Mouse (Mus musculus) hindbrain, embryonic 13.5 days (tissue): ENCODE results near the gene Pdpn. TPM values are rescaled to one million over a fixed set of nuclear protein-coding genes. Genes with fewer than 3 reads are reported as not detected.

Experiments
- ATAC-seq: fragments of 200-750 bp; cut with Nextera tagmentation; 2 replicates; pipeline ENCODE4 v1.8.0; 2017; ENCODE audit warnings: moderate TSS enrichment; ENCODE audit not compliant: low FRiP score
- H3K27ac ChIP-seq: fragments of 300-500 bp; sonication (generic); 2 replicates; pipeline ENCODE4 v1.5.1; 2015; ENCODE audit warnings: inconsistent platforms, mild to moderate bottlenecking, moderate library complexity
- H3K27me3 ChIP-seq: fragments of 300-500 bp; sonication (generic); 2 replicates; pipeline ENCODE4 v1.6.1; 2015; ENCODE audit warnings: mild to moderate bottlenecking, inconsistent platforms
- H3K36me3 ChIP-seq: fragments of 300-500 bp; sonication (generic); 2 replicates; pipeline ENCODE4 v1.6.1; 2015; ENCODE audit warnings: mild to moderate bottlenecking, inconsistent platforms
- H3K4me1 ChIP-seq: fragments of 300-500 bp; sonication (generic); replicated peaks from 2 replicates; pipeline ENCODE4 v1.6.1; 2015; ENCODE audit warnings: inconsistent platforms
- H3K4me2 ChIP-seq: fragments of 300-500 bp; sonication (generic); 2 replicates; pipeline ENCODE4 v1.6.1; 2015; ENCODE audit warnings: inconsistent platforms, mild to moderate bottlenecking, moderate library complexity
- H3K4me3 ChIP-seq: fragments of 300-500 bp; sonication (generic); 2 replicates; pipeline ENCODE4 v1.5.1; 2015; ENCODE audit warnings: mild to moderate bottlenecking, inconsistent platforms
- H3K9ac ChIP-seq: fragments of 300-500 bp; sonication (generic); 2 replicates; pipeline ENCODE4 v1.6.1; 2015; ENCODE audit warnings: mild to moderate bottlenecking, inconsistent platforms
- H3K9me3 ChIP-seq: fragments of 300-500 bp; sonication (generic); 2 replicates; pipeline ENCODE4 v1.6.1; 2016; ENCODE audit warnings: inconsistent platforms
- WGBS: fragments of 180-500 bp; shearing (Covaris S2); methylation state at CpG from one replicate; pipeline ENCODE4 v1.1.7; 2015; 5-methylcytosine and 5-hydroxymethylcytosine counted together
- polyA plus RNA-seq: library from polyadenylated mRNA; unstranded; fragments of >200 nt; fragmentation: Nextera tagmentation; extraction: Ambion mirVana; gene quantifications from 2 replicates; pipeline ENCODE4 v1.2.1, GENCODE M21; 2015

Gene Pdpn
- polyA plus RNA-seq, 1 experiment from 2014 or later, result 77.9 TPM

DNA sequence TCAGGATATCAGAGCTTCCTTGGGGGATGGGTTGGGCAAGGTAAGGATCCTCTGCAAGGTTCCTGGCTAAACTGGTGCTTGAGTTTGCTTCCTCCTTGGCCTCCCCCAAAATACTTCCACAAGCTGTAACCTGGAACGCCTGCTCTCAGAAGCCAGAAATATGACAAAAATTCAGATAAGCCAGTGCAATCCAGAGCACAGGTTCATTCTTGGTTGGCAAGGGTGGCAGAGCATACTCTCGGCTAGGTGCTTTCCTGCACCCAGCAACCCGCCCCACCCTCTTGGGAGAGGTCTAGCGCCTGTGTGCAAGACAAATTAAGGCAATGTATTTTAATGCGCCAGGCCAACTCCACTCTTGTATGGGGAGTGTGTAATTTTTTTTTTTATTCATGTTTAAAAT lies 3.2 kb downstream of the Pdpn start:
- H3K36me3 ChIP-seq, result peaks cover 6% of the 10 kb centered on the region
- 63% methylated on average over 5 of the region's 5 CpGs for WGBS
- H3K27ac ChIP-seq, result 0 out of 2 replicates have a peak overlapping the region, but pooled peaks have one; percentile 35
- H3K4me2 ChIP-seq, result peak overlapping the region; percentile 57
- no peak for ATAC-seq
- peaks cover 55% of the 10 kb centered on the region for H3K4me1 ChIP-seq
- H3K4me3 ChIP-seq, result peak overlapping the region; percentile 22
- no peaks in the 10 kb centered on the region; the same call in 1 of the 2 replicates for H3K27me3 ChIP-seq
- H3K9me3 ChIP-seq, result no peaks in the 10 kb centered on the region
- no peak overlapping the region for H3K9ac ChIP-seq

DNA sequence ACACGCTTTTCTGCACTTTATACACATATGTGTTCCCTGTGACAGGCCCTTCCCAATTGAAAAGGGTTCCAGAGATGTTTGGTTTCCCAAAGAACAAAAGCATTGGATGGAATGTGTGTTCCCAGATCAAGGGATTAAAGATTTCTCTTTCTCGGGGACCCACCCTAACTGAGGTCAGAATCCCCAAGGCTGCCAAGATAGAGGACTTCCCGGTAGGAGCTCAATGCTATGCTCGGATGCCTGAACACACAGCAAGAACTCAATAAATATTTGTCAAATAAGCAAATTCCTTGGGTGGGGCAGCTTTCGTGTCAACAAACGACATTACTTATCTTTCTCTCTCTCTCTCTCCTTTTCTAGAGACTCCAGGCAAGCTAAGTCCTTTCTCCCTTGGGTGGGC lies 5.0 kb downstream of the Pdpn start:
- Histone ChIP-seq H3K9me3 (no peaks in the 10 kb centered on the region), H3K27me3 (no peaks in the 10 kb centered on the region; the same call in 1 of the 2 replicates), H3K27ac (peak overlapping the region; percentile 48; the same call in 1 of the 2 replicates), H3K4me1 (peaks cover 44% of the 10 kb centered on the region), H3K4me2 (no peak overlapping the region), H3K4me3 (no peak overlapping the region), H3K9ac (no peak overlapping the region), H3K36me3 (peaks cover 6% of the 10 kb centered on the region)
- WGBS, result 76% methylated on average over 6 of the region's 6 CpGs
- no peak for ATAC-seq

DNA sequence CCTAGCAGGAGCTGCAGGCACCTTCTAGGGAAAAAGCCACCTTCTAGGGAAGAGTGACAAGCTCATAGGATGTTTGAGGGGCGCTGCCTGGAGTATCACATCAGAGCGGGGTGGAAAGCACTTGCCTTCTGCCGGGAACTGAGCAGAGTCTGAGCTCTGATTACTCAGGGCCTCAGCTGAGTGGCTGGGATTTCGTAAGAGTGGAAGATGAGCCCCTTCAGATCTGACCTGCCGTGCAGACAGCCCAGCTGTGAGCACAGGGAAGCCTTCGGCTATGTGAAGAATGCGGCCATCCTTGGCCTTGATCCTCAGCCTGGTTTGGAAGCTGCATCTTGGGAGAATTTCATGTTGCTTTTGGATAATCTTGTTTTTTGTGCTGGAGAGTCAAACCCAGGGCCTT lies 10.5 kb downstream of the Pdpn start:
- Histone ChIP-seq H3K4me3 (no peak overlapping the region), H3K4me1 (peaks cover 18% of the 10 kb centered on the region), H3K36me3 (peaks cover 6% of the 10 kb centered on the region), H3K9ac (no peak overlapping the region), H3K27ac (no peak overlapping the region), H3K9me3 (no peaks in the 10 kb centered on the region), H3K4me2 (no peak overlapping the region), H3K27me3 (no peaks in the 10 kb centered on the region)
- WGBS, result 75% methylated on average over 7 of the region's 7 CpGs
- no peak for ATAC-seq

DNA sequence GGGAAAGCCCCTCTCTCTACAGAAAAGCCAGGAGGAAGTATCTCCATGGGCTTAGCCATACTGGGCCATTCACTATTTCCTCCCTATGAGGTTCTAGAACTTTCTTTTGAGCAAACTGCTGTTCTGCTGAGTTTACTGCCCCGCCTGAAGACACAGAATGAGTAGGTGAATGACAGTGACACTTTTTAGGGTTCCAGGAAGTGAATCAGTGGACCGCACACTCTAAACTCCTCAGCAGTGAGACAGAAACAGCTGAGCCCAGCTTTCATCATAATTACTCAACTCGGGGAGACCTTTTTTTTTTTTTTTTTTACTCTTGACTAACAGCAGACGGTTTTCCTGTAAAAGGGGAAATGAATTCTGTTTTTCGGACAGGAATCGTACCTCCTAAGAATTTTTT lies 10.9 kb downstream of the Pdpn start:
- Histone ChIP-seq H3K4me3 (no peak overlapping the region), H3K4me1 (peaks cover 18% of the 10 kb centered on the region), H3K4me2 (no peak overlapping the region), H3K9me3 (no peaks in the 10 kb centered on the region), H3K9ac (no peak overlapping the region), H3K27ac (no peak overlapping the region), H3K27me3 (no peaks in the 10 kb centered on the region), H3K36me3 (peaks cover 5% of the 10 kb centered on the region)
- WGBS, result 76% methylated on average over 6 of the region's 6 CpGs
- no peak for ATAC-seq

DNA sequence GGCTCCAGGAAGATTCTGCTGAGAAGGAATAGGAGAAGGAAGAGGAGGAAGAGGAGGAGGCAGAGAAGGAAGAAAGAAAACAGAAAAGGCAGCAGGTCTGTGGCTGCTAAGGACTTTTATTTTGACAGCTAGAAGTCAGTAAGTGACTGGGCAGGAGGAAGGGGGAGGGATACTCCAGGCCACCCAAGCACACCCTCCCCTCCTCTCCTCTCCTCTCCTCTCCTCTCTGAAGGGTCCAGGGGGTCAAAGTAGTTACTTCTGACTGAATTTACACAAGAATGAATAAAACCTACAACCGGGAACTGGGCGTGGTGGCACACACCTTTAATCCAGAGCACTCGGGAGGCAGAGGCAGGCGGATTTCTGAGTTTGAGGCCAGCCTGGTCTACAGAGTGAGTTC lies 12.3 kb downstream of the Pdpn start:
- no peak for ATAC-seq
- WGBS, result 53% methylated on average over 4 of the region's 4 CpGs
- Histone ChIP-seq H3K9me3 (no peaks in the 10 kb centered on the region), H3K36me3 (no peaks in the 10 kb centered on the region), H3K27ac (no peak overlapping the region), H3K27me3 (no peaks in the 10 kb centered on the region), H3K4me3 (no peak overlapping the region), H3K9ac (no peak overlapping the region), H3K4me1 (peaks cover 18% of the 10 kb centered on the region), H3K4me2 (no peak overlapping the region)

DNA sequence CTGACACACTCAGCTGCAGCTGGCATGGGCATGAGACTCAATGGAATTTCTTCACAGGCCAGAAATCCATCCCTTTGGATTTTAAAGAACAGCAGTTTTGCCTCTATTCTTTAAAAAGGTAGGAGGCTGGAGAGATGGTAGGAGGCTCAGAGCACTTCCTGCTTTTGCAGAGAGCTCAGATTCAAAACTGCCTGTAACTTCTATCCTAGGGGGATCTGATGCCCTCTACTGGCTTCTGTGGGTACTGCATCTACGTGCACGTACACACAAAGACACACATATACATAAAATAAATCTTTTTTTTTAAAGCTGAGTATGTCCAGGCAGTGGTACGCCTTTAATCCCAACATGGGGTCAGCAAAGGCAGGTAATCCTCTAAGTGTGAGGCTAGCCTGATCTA lies 19.2 kb downstream of the Pdpn start:
- H3K27me3 ChIP-seq, result no peaks in the 10 kb centered on the region
- no peak for ATAC-seq
- peak overlapping the region; percentile 67 for H3K27ac ChIP-seq
- no peaks in the 10 kb centered on the region for H3K9me3 ChIP-seq
- no peak overlapping the region for H3K9ac ChIP-seq
- H3K4me3 ChIP-seq, result no peak overlapping the region
- 79% methylated on average over 3 of the region's 3 CpGs for WGBS
- no peak overlapping the region for H3K4me2 ChIP-seq
- H3K36me3 ChIP-seq, result no peaks in the 10 kb centered on the region
- H3K4me1 ChIP-seq, result peaks cover 27% of the 10 kb centered on the region

DNA sequence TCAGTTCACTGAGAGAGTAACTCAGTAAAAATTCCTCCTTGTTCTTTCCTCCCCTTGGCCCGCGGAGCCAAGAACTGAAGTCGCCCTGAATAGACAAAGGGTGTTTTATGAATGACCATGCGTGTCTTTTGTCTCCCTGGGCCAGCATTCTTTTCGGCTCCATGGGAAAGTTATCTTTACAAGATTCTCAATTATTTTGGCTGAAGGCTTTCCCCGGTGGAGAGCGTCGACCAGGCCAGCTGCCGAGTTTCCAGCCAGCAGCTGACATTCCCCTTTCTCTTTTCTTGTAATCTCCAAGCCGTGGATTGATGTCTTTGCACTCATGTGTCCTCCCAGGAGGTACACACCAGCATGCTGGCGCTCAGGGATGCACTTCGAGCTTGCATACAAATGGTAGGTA lies 19.7 kb downstream of the Pdpn start:
- no peak overlapping the region for H3K4me2 ChIP-seq
- H3K36me3 ChIP-seq, result no peaks in the 10 kb centered on the region
- H3K4me3 ChIP-seq, result no peak overlapping the region
- H3K9ac ChIP-seq, result no peak overlapping the region
- WGBS, result 8% methylated on average over 12 of the region's 12 CpGs
- H3K27me3 ChIP-seq, result no peaks in the 10 kb centered on the region
- ATAC-seq, result peak; percentile 67; the same call in 1 of the 2 replicates
- H3K27ac ChIP-seq, result peak overlapping the region; percentile 67
- no peaks in the 10 kb centered on the region for H3K9me3 ChIP-seq
- H3K4me1 ChIP-seq, result peaks cover 26% of the 10 kb centered on the region

DNA sequence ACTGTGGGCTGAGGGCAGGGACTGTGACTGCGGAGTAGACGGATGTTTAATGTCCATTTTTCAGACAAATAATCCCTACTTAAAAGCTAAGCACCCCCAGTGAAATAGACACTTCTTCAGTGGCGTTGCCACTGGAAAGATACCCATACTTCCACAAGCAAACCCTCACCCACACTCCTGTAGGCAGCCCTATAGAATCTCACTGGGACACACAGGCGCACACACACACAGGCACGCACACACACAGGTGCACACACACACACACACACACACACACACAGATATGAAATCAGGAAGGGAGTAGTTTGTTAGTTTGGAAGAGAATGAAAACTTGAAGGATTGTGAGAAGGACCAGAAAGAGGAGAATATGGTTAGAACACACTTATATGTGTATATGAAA lies 20.3 kb downstream of the Pdpn start:
- Histone ChIP-seq H3K36me3 (no peaks in the 10 kb centered on the region; the same call in 1 of the 2 replicates), H3K27ac (peak overlapping the region; percentile 83), H3K9ac (no peak overlapping the region), H3K9me3 (no peaks in the 10 kb centered on the region), H3K4me3 (no peak overlapping the region), H3K27me3 (no peaks in the 10 kb centered on the region), H3K4me1 (peaks cover 23% of the 10 kb centered on the region), H3K4me2 (peak overlapping the region; percentile 40)
- no peak for ATAC-seq
- 52% methylated on average over 5 of the region's 5 CpGs for WGBS

DNA sequence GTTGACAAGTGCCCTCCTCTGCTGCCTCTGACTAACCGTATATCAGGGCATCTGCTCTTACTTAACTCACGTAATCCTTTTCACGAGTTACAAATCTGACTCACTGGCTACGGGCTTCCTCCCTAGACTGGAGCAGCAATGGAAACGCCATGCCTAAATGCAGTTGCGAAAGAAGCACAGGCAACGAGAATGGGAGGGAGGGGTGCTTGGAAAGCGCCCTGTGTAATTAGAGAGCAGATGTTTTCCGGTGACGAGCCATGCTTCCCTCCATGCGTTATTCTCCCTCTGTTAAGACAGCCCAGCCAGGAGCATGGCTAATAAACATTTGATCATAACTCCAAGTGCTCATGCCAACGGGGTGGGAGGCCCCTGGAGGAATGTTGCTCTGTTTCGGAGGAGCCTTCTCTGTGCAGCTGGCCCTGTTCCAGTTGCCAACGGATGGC lies 20.9 kb downstream of the Pdpn start:
- H3K36me3 ChIP-seq, result no peaks in the 10 kb centered on the region; the same call in 1 of the 2 replicates
- peak overlapping the region; percentile 83 for H3K27ac ChIP-seq
- no peaks in the 10 kb centered on the region for H3K27me3 ChIP-seq
- peak; percentile 75 for ATAC-seq
- H3K4me3 ChIP-seq, result no peak overlapping the region
- H3K9ac ChIP-seq, result no peak overlapping the region; the same call in 1 of the 2 replicates
- WGBS, result 9% methylated on average over 14 of the region's 14 CpGs
- peaks cover 23% of the 10 kb centered on the region for H3K4me1 ChIP-seq
- no peaks in the 10 kb centered on the region for H3K9me3 ChIP-seq
- H3K4me2 ChIP-seq, result peak overlapping the region; percentile 40

DNA sequence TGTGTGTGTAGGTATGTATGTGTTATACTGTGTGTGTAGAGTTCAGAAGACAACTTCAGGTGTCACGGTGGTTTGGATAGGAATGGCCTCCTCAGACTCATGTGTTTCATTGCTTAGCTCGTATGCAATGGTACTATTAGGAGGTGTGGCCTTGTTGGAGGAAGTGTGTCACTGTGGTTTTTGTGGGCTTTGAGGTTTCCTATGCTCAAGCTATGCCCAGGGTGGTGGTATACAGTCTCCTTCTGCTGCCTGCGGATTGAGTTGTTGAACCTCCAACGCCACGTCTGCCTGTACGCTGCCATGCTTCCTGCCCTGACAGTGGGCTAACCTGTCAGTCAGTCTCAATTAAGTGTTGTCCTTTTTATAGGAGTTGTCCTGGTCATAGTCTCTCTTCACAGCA lies 22.0 kb downstream of the Pdpn start:
- H3K4me1 ChIP-seq, result peaks cover 23% of the 10 kb centered on the region
- no peak overlapping the region for H3K4me3 ChIP-seq
- peak overlapping the region; percentile 83; the same call in 1 of the 2 replicates for H3K27ac ChIP-seq
- no peaks in the 10 kb centered on the region for H3K9me3 ChIP-seq
- peaks cover 6% of the 10 kb centered on the region; the same call in 1 of the 2 replicates for H3K36me3 ChIP-seq
- no peak overlapping the region for H3K4me2 ChIP-seq
- no peak for ATAC-seq
- 91% methylated on average over 6 of the region's 6 CpGs for WGBS
- no peak overlapping the region for H3K9ac ChIP-seq
- no peaks in the 10 kb centered on the region for H3K27me3 ChIP-seq

DNA sequence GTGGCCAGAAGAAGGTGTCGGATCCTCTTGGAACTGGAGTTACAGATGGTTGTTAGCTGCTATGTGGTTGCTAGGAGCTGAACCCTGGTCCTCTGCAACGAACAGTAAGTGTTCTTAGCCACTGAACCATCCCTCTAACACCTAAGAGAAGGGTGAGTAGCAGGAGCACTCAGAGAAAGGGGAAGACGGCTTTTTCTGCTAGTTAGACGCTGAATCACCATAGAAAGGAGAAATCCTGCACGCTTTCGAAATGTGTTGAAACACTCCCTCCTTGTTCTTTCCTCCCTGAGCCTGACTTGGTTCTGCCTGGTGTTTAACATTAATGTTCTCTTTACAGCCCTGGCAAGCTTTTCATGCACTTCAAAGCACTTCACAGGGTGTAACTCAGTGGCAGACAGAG lies 27.8 kb downstream of the Pdpn start:
- no peaks in the 10 kb centered on the region for H3K27me3 ChIP-seq
- peaks cover 6% of the 10 kb centered on the region; the same call in 1 of the 2 replicates for H3K36me3 ChIP-seq
- ATAC-seq, result no peak
- 62% methylated on average over 6 of the region's 6 CpGs for WGBS
- H3K4me2 ChIP-seq, result no peak overlapping the region
- no peaks in the 10 kb centered on the region for H3K4me1 ChIP-seq
- H3K4me3 ChIP-seq, result no peak overlapping the region
- H3K9ac ChIP-seq, result no peak overlapping the region
- no peaks in the 10 kb centered on the region for H3K9me3 ChIP-seq
- no peak overlapping the region for H3K27ac ChIP-seq

DNA sequence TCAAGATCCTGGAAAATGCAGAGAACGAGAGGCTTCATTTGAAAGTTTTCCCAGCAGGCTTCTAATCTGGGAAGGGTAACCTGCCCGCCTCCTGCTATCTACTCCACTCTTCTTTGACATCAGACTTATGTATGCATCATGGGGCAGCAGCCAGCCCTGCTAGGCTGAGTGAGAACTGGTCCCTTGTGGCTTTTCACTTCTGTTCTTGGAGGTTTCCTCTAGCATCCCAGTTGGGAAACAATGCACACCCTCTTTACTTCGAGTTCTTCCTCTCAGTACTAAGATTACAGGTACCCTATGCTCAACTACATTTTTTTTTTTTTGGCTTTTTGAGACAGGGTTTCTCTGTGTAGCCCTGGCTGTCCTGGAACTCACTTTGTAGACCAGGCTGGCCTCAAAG lies 28.5 kb downstream of the Pdpn start:
- Histone ChIP-seq H3K27ac (no peak overlapping the region), H3K4me1 (no peaks in the 10 kb centered on the region), H3K9ac (no peak overlapping the region), H3K4me3 (no peak overlapping the region), H3K9me3 (no peaks in the 10 kb centered on the region), H3K27me3 (no peaks in the 10 kb centered on the region), H3K36me3 (peaks cover 6% of the 10 kb centered on the region; the same call in 1 of the 2 replicates), H3K4me2 (no peak overlapping the region)
- no peak for ATAC-seq
- 83% methylated on average over 3 of the region's 3 CpGs for WGBS

DNA sequence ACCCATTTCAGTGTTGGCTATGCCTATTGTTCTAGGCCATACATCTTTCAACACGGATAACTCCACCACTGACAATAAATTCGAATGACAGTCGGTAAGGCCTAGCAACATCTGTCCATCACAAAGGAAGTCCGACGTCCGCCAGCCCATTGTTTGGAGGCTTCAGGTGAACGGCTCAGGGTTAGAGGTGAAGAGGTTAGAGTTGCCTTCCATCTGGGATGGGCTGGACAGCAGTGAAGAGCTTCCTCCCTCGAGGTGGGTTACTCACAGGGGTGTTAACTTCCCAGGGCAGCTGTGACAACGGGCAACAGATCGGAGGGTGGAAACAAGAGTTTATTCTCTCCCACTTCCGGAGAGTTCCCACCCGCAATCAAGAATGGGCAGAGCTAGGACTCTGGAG lies 36.7 kb downstream of the Pdpn start:
- H3K27ac ChIP-seq, result no peak overlapping the region
- H3K27me3 ChIP-seq, result no peaks in the 10 kb centered on the region
- peaks cover 6% of the 10 kb centered on the region; the same call in 1 of the 2 replicates for H3K4me1 ChIP-seq
- ATAC-seq, result no peak
- H3K9me3 ChIP-seq, result no peaks in the 10 kb centered on the region
- 76% methylated on average over 12 of the region's 12 CpGs for WGBS
- H3K9ac ChIP-seq, result no peak overlapping the region
- H3K4me2 ChIP-seq, result no peak overlapping the region
- H3K4me3 ChIP-seq, result no peak overlapping the region
- H3K36me3 ChIP-seq, result no peaks in the 10 kb centered on the region
